Mouse (Mus musculus) retina, adult 2 months (tissue): ENCODE measurements around the gene Pard3.
A peak's percentile ranks its signal among the peaks of the same experiment; 100 is the strongest.

ENCODE experiments used
- DNase-seq: peaks from one replicate; pipeline ENCODE4 v3.0.0-alpha.2; 2012; ENCODE audit warnings: low read depth, low spot score

Gene Pard3

GRCm38 (mm10) chr8:127428004-127428403 lies 364.3 kb downstream of the Pard3 start:
- no peak for DNase-seq

- DNase-seq: no peak
These were observed 367.5 kb downstream of the Pard3 start for GRCm38 (mm10) chr8:127431236-127431635.

- no peak for DNase-seq
These were observed 372.3 kb downstream of the Pard3 start for GRCm38 (mm10) chr8:127435975-127436374.

GRCm38 (mm10) chr8:127437613-127438235 lies 374.0 kb downstream of the Pard3 start:
- no peak for DNase-seq

- DNase-seq: peak; percentile 47
These were observed 375.1 kb downstream of the Pard3 start for GRCm38 (mm10) chr8:127438625-127439391.

- peak; percentile 50 for DNase-seq
These were observed 375.9 kb downstream of the Pard3 start for GRCm38 (mm10) chr8:127439392-127440160.

GRCm38 (mm10) chr8:127440161-127440833 lies 376.6 kb downstream of the Pard3 start:
- DNase-seq: no peak

DNA sequence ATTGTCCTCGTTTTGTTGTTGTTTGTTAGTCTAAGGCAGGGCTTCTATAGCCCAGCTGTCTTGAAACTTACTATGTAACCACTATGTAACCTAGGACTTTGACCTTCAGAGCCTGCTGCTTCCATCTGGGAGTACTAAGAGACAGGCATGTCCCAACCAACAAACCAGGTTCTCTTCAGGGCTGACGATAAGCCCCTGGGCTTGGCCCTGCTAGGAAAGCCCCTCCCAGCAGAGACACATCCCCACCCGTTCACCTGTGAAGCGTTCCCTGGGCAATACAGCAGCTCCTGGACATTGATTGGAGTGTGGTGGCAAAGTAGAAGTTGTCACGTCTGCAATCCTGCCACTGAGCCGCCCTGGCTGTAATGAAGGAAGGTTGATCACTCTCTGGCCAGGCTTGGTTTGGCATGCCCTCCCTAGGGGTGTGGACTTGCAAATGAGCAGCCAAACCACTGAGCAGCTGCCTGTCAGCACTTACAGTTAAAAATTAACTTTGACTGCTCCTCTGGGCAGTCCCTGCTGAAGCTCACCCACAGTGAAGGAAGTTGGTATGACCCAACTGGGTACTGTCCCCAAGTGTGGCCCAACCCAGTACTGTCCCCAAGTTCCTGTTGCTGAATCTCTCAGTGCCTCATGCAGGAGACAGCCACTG lies 377.3 kb downstream of the Pard3 start:
- DNase-seq: no peak

DNA sequence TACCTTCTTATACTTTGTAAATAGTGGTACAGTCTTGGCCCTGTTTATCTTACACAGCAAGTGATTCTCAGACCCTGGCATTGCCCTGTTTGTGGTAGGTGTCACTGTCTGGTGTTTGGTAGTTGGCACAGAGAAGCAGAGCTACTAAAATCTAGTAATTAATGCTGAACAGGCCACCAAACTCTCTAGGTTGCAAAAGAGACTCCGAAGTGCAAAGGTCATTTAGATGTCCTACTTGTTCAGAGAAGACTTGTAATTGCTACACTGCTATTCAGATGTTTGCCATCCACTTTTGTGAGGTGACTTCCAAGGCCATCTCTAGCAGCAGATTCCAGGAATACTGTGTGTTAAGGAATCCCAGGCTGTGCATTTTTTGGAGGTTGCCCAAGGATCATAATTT lies 383.7 kb downstream of the Pard3 start:
- DNase-seq: no peak

DNA sequence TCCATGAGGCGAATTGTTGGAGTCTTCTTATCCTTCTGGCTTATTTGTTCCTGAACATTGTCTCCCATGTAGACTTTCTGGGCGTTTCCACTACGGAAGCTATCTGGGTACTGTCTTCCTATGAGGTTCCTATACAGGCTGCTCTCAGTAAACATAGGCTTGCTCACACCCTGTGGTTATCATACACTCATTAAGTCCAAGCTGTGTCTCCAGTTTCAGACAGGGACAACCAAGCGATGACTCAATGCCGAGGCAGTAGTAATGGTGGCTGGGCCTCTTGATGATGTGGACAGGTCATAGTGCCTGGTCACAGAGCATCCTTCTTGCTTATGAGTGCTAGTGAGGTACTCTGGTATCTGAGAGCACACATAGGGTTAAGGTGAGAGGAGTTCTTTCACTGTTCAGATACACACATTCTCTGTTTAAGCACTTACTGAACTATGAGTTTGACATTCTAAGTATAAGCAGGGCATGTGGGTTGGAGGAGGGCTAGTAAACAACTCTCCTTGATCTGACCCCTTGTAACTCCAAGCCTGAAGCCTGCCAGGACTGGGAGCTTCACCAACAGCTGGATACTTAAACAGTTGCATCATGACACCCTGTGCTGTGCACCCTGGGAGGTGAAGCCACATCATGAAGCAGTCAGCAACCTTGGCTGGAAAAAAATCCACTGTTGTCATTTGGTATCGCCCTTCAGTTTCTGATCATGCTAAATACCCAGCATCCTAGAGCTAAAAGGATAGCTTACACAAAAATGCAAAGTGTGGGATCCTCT lies 385.6 kb downstream of the Pard3 start:
- no peak for DNase-seq

GRCm38 (mm10) chr8:127450954-127451668 lies 387.4 kb downstream of the Pard3 start:
- no peak for DNase-seq

GRCm38 (mm10) chr8:127452364-127452763 lies 388.7 kb downstream of the Pard3 start:
- DNase-seq: no peak

- DNase-seq: no peak
These were observed 394.2 kb downstream of the Pard3 start for GRCm38 (mm10) chr8:127457901-127458300.

GRCm38 (mm10) chr8:127461173-127461572 lies 397.5 kb downstream of the Pard3 start:
- no peak for DNase-seq

- DNase-seq: no peak
These were observed 398.8 kb downstream of the Pard3 start for GRCm38 (mm10) chr8:127462378-127462935.

GRCm38 (mm10) chr8:127464300-127464699 lies 400.6 kb downstream of the Pard3 start:
- DNase-seq: no peak

GRCm38 (mm10) chr8:127472204-127472603 lies 408.5 kb downstream of the Pard3 start:
- no peak for DNase-seq

GRCm38 (mm10) chr8:127480003-127480402 lies 416.3 kb downstream of the Pard3 start:
- no peak for DNase-seq

GRCm38 (mm10) chr8:127485618-127486017 lies 421.9 kb downstream of the Pard3 start:
- DNase-seq: no peak

DNA sequence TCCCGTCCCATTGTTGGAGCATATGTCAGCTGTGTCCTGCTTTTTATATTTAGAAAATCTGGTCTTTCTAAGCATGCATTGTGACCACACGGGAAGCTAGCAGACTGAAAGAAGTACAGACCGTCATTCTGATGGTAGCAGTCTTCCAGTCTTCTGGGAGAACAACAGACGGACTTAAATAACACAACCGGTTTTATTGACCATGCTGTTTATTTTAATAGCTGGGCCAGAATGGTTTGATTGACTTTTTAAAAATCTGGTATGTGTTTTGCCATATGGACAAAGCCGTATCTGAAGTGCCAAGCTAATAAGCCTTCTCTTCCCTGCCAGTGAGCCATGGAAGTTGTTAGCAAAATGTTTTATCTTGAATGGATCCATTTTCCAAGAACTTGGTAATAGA lies 428.3 kb downstream of the Pard3 start:
- DNase-seq: no peak
